Mouse (Mus musculus) WW6 (cell line): ENCODE measurements around the gene H2-T22.

Experiments used
- DNase-seq: peaks from one replicate; pipeline ENCODE4 v3.0.0-alpha.2; 2013; ENCODE audit warnings: low read depth, low spot score

The H2-T22 gene

GRCm38 (mm10) chr17:35998545-35999305 is 43.8 kb downstream of the H2-T22 start:
- DNase-seq, result no peak

GRCm38 (mm10) chr17:35997713-35998510 is 44.6 kb downstream of the H2-T22 start:
- no peak for DNase-seq

- peak; percentile 89 for DNase-seq
These were observed 45.6 kb downstream of the H2-T22 start for GRCm38 (mm10) chr17:35996949-35997348.

GRCm38 (mm10) chr17:35994879-35995240 is 47.7 kb downstream of the H2-T22 start:
- DNase-seq, result no peak

GRCm38 (mm10) chr17:35994175-35994878 is 48.2 kb downstream of the H2-T22 start:
- DNase-seq, result no peak

GRCm38 (mm10) chr17:35993675-35994074 is 48.9 kb downstream of the H2-T22 start:
- peak; percentile 59 for DNase-seq

- no peak for DNase-seq
These were observed 50.8 kb downstream of the H2-T22 start for GRCm38 (mm10) chr17:35991781-35992180.
